Mouse (Mus musculus): ENCODE measurements around the gene Wap.

GRCm38 (mm10) chr11:6623704-6624103, 14.7 kb downstream of the Wap start:
- TF ChIP-seq CTCF (IDR thresholded peaks at IDR 0.05; ENCODE audit: low read depth, low read length) = no peak
- no peak for TF ChIP-seq POLR2A (IDR thresholded peaks at IDR 0.05; ENCODE audit: borderline replicate concordance, low read depth, low read length)
